Mouse (Mus musculus): ENCODE results near the gene Dnajc11. TPM values are rescaled to one million over a fixed set of nuclear protein-coding genes. Genes with fewer than 3 reads are reported as not detected.

Gene Dnajc11
- polyA plus RNA-seq, 1 experiment from 2014 or later = 23.0 TPM

DNA sequence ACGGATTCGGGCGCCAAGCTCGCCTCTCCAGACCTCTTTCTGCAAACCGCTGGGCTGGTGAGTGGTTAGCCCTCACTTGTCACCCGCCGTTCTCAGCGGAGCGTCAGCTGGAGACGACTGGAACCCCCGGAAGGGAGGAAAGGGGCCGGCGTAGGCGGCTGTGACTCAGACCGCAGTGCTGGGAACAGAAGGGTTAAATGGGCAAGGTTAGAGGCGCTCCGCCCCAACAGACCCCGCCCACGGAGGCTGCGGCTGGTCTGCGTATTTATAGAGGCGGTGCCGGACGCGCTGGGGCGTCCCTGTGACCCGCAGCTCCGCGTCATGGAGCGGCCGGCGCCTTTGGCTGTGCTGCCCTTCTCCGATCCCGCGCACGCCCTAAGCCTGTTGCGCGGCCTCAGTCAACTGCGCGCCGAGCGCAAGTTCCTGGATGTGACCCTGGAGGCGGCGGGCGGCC, 75.2 kb downstream of the Dnajc11 start, which contains the start of gene Klhl21:
Gene Klhl21, plus strand, starts transcription at position 182 of the 454 bp plus-strand sequence.
- TF ChIP-seq EP300 (IDR thresholded peaks at IDR 0.05) (peak; percentile 72), CTCF (IDR thresholded peaks at IDR 0.05) (no peak)
- Histone ChIP-seq H3K4me2 (replicated peaks; ENCODE audit: low read depth, low read length) (peak within 1 kb of the TSS; percentile 100), H3K27me3 (replicated peaks; ENCODE audit: insufficient read depth, low read length) (no peaks in the 10 kb centered on the region), H3K36me3 (ENCODE audit: insufficient read depth, low read length) (peaks cover 7% of the 10 kb centered on the region; the same call in 1 of the 2 replicates), H3K4me1 (ENCODE audit: insufficient read depth, low read depth, low read length) (peaks cover 18% of the 10 kb centered on the region), H3K4me3 (ENCODE audit: low read depth, low read length) (peak within 1 kb of the TSS; percentile 74), H3K27ac (ENCODE audit: low read length) (peak within 1 kb of the TSS; percentile 97), H3K9ac (replicated peaks; ENCODE audit: low read depth) (peak within 1 kb of the TSS; percentile 73), H3K9me3 (ENCODE audit: low read length) (no peaks in the 10 kb centered on the region)
- peak; percentile 98 for DNase-seq (ENCODE audit: low spot score)
- ATAC-seq = peak; percentile 90
- WGBS = 0% methylated on average over 45 of the region's 45 CpGs

DNA sequence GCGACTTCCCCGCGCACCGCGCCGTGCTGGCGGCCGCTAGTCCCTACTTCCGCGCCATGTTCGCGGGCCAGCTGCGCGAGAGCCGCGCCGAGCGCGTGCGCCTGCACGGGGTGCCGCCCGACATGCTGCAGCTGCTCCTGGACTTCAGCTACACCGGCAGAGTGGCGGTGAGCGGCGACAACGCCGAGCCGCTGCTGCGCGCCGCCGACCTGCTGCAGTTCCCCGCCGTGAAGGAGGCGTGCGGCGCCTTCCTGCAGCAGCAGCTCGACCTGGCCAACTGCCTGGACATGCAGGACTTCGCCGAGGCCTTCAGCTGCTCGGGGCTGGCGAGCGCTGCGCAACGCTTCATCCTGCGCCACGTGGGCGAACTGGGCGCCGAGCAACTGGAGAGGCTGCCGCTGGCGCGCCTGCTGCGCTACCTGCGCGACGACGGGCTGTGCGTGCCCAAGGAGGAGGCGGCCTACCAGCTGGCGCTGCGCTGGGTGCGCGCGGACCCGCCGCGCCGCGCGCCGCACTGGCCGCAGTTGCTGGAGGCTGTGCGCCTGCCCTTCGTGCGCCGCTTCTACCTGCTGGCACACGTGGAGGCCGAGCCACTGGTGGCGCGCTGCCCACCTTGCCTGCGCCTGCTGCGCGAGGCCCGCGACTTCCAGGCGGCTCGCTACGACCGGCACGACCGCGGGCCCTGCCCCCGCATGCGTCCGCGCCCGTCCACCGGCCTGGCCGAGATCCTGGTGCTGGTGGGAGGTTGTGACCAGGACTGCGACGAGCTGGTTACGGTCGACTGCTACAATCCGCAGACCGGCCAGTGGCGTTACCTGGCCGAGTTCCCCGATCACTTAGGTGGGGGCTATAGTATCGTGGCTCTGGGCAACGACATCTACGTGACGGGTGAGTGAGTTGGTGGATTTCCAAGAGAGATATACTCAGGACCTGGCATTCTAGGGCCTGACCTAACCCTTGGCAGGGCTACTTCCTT, 75.9 kb downstream of the Dnajc11 start:
- peak overlapping the region; percentile 74 for H3K4me3 ChIP-seq (ENCODE audit: low read depth, low read length)
- H3K4me1 ChIP-seq (ENCODE audit: insufficient read depth, low read depth, low read length) = peaks cover 18% of the 10 kb centered on the region
- WGBS = 2% methylated on average over 106 of the region's 115 CpGs
- no peak for TF ChIP-seq CTCF (IDR thresholded peaks at IDR 0.05)
- TF ChIP-seq EP300 (IDR thresholded peaks at IDR 0.05) = no peak
- H3K27me3 ChIP-seq (replicated peaks; ENCODE audit: insufficient read depth, low read length) = no peaks in the 10 kb centered on the region
- ATAC-seq (peak; percentile 66), DNase-seq (ENCODE audit: low spot score) (peak; percentile 73)
- no peaks in the 10 kb centered on the region for H3K9me3 ChIP-seq (ENCODE audit: low read length)
- peak overlapping the region; percentile 100 for H3K4me2 ChIP-seq (replicated peaks; ENCODE audit: low read depth, low read length)
- H3K36me3 ChIP-seq (ENCODE audit: insufficient read depth, low read length) = peaks cover 7% of the 10 kb centered on the region
- H3K27ac ChIP-seq (ENCODE audit: low read length) = peak overlapping the region; percentile 97
- peak overlapping the region; percentile 73 for H3K9ac ChIP-seq (replicated peaks; ENCODE audit: low read depth)

DNA sequence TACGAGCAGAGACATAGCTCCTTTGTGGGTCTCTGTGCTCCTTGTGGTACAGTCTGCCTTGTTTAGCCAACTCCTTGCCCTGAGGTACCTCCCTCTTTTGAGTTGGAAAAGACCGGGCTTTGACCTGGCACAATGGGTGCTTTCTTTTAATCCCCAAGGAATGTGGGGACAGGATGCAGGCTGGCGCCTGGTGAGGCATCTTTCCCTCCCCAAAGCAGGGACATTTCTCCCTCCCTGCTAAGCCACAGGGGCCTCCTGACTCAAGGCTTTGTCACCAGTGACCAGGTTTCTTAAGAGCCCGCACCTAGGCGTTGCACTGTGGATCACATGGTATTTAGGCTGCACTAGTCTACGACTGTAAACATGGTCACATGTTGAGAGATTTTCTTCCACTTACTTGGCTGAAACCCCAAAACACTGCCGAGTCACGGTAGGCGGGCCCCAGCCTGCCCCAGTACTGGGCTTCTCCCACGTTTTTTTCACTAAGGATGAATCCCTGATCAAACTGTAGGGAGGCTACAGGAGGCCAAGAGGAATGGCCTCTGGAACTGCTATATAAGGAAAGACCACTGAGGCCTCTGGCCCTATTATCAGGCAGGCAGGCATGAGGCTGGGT, 76.7 kb downstream of the Dnajc11 start:
- Histone ChIP-seq H3K4me2 (replicated peaks; ENCODE audit: low read depth, low read length) (peak overlapping the region; percentile 100), H3K4me3 (ENCODE audit: low read depth, low read length) (peak overlapping the region; percentile 74), H3K4me1 (ENCODE audit: insufficient read depth, low read depth, low read length) (peaks cover 18% of the 10 kb centered on the region), H3K36me3 (ENCODE audit: insufficient read depth, low read length) (peaks cover 8% of the 10 kb centered on the region), H3K27me3 (replicated peaks; ENCODE audit: insufficient read depth, low read length) (no peaks in the 10 kb centered on the region), H3K9ac (replicated peaks; ENCODE audit: low read depth) (peak overlapping the region; percentile 73), H3K9me3 (ENCODE audit: low read length) (no peaks in the 10 kb centered on the region), H3K27ac (ENCODE audit: low read length) (peak overlapping the region; percentile 97)
- WGBS = 2% methylated on average over 10 of the region's 10 CpGs
- ATAC-seq (peak; percentile 33), DNase-seq (ENCODE audit: low spot score) (peak; percentile 91)
- 0 out of 2 replicates have a peak, but pooled peaks have one; percentile 15 for TF ChIP-seq EP300 (IDR thresholded peaks at IDR 0.05)
- no peak for TF ChIP-seq CTCF (IDR thresholded peaks at IDR 0.05)

DNA sequence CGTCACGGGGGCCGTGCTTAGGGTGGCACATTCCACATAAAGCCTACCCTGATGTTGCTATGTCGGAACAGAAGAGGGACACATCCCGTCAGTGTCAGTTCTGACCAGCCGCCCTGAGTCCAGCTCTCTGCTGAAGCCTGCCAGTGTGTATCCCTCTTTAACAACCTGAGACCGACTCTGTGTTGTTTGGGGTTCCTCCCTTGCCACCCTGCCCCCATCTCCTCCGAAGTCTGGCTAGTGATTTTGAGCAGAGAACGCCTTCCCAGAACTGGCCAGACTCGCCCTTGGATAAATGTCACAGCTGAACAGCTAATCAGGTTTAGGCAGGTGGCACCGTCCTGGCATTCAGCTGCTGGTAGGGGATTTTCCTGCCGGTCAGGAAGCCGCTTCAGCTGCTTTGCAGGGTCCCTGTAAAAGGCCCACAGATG, 77.2 kb downstream of the Dnajc11 start:
- Histone ChIP-seq H3K27me3 (replicated peaks; ENCODE audit: insufficient read depth, low read length) (no peaks in the 10 kb centered on the region), H3K27ac (ENCODE audit: low read length) (peak overlapping the region; percentile 97), H3K9ac (replicated peaks; ENCODE audit: low read depth) (peak overlapping the region; percentile 73), H3K9me3 (ENCODE audit: low read length) (no peaks in the 10 kb centered on the region), H3K4me2 (replicated peaks; ENCODE audit: low read depth, low read length) (peak overlapping the region; percentile 100), H3K36me3 (ENCODE audit: insufficient read depth, low read length) (peaks cover 13% of the 10 kb centered on the region), H3K4me1 (ENCODE audit: insufficient read depth, low read depth, low read length) (peaks cover 18% of the 10 kb centered on the region), H3K4me3 (ENCODE audit: low read depth, low read length) (peak overlapping the region; percentile 74)
- ATAC-seq (no peak), DNase-seq (ENCODE audit: low spot score) (no peak)
- 18% methylated on average over 13 of the region's 13 CpGs for WGBS
- TF ChIP-seq CTCF (IDR thresholded peaks at IDR 0.05) (no peak), EP300 (IDR thresholded peaks at IDR 0.05) (0 out of 2 replicates have a peak, but pooled peaks have one; percentile 8)

DNA sequence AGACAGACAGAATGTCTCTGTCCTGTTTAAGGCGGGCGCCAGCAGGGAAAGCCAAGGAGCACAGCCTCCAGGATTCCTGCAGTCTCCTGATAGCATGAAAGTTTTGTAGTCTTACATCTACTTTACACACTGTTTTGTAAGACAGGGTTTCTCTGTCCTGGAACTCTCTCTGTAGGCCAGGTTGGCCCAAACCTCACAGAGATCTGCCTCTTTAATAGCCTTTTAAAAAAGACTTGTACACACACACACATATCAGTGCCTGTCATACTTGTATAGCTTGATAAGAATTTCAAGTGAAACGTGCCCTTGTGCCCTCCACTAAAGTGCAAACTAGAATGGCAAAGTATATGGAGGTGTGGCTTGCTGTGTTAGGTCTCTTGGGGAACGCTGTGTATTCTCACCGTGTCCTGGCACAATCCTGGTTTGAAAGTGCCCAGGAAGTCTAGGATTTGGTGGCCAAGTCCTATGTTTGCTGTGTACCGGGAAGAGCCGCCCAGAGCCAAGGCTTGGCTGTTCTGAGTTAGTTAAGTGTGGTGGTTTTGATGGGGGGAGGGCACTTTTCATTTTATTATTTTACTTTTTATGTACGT, 77.8 kb downstream of the Dnajc11 start:
- 51% methylated on average over 8 of the region's 8 CpGs for WGBS
- peak overlapping the region; percentile 97 for H3K27ac ChIP-seq (ENCODE audit: low read length)
- no peak; the same call in 1 of the 2 replicates for ATAC-seq
- peak; percentile 65 for DNase-seq (ENCODE audit: low spot score)
- H3K4me2 ChIP-seq (replicated peaks; ENCODE audit: low read depth, low read length) = peak overlapping the region; percentile 100
- no peaks in the 10 kb centered on the region for H3K27me3 ChIP-seq (replicated peaks; ENCODE audit: insufficient read depth, low read length)
- H3K4me3 ChIP-seq (ENCODE audit: low read depth, low read length) = peak overlapping the region; percentile 74
- H3K36me3 ChIP-seq (ENCODE audit: insufficient read depth, low read length) = peaks cover 19% of the 10 kb centered on the region
- H3K9me3 ChIP-seq (ENCODE audit: low read length) = no peaks in the 10 kb centered on the region
- H3K9ac ChIP-seq (replicated peaks; ENCODE audit: low read depth) = peak overlapping the region; percentile 73
- TF ChIP-seq CTCF (IDR thresholded peaks at IDR 0.05) (no peak), EP300 (IDR thresholded peaks at IDR 0.05) (0 out of 2 replicates have a peak, but pooled peaks have one; percentile 29)
- peaks cover 18% of the 10 kb centered on the region for H3K4me1 ChIP-seq (ENCODE audit: insufficient read depth, low read depth, low read length)

All from lung, postnatal 0 days (tissue).